Mouse (Mus musculus) layer of hippocampus, adult 8-10 months (tissue): Measurements from ENCODE around the gene 6430571L13Rik. TPM values are rescaled to one million over a fixed set of nuclear protein-coding genes. Genes with fewer than 3 reads are reported as not detected.

Experiments
- DNase-seq, 2 experiments: peaks; one replicate each; pipeline ENCODE4 v3.0.0; 2022; ENCODE audit warnings: low spot score in 2 of 2
- total RNA-seq, 4 experiments: library from RNA; stranded (reverse); gene quantifications; 2 replicates each; pipeline ENCODE4 v1.2.4; 2022

6430571L13Rik gene
- total RNA-seq, 4 experiments from 2014 or later, result 2.4 to 4.0 (median 3.4) TPM

DNA sequence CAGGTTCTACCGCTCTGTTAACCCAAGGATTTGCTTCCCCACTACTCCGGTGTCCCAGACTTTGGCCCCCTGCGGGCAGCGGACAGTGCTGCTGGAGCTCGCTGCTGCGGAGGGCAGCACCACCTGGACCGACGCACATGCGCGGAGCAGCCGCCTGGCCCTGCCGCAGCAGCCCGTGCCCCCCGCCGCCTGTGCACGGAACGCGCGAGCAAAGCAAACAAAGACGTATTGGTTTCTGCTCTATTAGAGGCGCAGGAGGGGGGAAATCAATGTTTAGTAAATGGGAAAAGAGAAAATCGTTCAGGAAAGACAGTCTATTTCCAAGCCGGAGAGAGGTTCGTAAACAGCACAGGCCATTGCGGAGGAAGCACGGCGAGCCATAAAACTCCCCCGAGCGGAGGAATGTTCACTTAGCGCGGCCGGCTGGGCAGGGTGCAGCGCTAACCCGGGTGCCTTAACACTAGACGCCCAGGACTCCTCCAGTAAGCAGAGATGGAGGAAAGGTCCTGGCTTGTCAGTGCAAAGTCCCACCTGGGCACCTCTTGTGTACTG is 37.6 kb downstream of the 6430571L13Rik start:
- DNase-seq, result no peak

DNA sequence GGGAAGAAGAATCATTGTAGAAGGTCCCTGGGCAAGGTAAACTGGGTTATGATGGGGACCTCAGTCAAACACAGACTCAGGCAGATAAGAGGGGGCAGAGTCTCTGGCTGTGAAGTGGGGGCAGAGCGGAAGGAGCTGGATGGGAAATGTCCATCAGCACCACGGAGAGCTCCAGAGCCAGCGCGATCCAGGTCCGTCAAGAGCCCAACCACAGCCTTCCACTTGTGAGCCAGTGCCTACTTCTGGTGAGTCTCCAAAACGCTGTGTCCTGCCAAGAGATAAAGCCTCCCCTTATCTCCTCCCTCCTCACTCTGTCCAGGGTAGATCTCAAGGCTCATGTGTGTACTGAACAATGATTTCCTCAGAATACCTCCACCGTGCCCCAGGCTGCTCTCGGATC is 41.3 kb downstream of the 6430571L13Rik start:
- no peak for DNase-seq

DNA sequence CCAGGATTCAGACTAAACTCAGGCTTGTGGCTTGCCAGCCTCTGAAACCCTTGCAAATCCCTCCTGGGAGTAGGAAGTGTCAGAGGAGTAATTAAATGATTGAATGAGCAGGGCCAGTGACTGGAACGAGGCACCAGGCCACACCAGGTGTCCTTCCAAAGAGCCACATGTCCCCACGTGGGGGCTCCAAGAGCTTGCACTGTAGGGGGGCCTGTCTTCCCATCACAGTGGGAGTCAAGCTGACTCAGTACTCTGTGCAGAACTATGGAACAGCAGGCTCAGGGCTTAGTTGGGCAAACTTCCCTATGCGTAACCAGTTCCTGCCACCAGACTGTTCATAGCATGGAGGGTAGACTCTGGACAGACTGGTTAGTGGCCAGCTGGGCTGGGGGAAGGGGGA is 44.0 kb downstream of the 6430571L13Rik start:
- no peak for DNase-seq

DNA sequence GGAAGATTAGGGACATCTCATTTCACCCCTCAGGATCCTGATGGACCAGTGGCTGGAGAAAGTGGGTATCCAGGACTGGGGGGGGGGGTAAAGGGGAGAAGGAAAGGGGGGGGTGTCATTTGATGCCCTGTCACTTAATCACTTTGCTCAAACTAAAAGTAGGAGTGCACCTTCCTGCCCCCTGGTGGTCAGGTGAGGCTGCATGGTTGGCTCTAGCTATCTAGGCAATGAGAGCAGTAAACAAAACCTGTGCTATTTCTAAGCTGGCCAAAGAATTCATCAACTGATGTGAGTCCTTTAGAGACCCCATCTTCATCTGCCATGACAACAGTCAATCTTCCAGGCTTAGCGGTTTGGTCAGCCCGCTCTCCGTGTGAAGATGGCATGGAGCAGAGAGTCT is 46.3 kb downstream of the 6430571L13Rik start:
- no peak for DNase-seq

DNA sequence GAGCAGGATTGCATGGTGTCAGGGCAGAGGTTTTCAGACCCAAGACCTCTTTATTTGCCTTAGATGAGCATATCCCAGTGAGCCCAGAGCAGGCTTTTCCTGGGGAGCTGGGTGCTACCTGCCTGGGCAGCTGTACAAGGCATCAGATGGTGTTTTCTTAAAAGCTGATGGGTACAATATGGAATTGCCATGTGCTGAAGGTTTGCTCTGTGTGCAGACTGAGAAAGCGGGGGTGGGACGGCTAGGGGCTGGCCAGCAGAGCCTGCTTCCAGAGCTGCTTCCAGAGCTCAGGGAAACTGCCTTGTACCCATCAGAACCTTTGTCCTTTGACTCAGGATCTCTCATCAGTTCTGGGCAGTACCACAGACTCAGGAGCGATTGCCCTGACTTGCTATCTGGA is 47.3 kb downstream of the 6430571L13Rik start:
- DNase-seq, result peak; percentile 18 to 45

DNA sequence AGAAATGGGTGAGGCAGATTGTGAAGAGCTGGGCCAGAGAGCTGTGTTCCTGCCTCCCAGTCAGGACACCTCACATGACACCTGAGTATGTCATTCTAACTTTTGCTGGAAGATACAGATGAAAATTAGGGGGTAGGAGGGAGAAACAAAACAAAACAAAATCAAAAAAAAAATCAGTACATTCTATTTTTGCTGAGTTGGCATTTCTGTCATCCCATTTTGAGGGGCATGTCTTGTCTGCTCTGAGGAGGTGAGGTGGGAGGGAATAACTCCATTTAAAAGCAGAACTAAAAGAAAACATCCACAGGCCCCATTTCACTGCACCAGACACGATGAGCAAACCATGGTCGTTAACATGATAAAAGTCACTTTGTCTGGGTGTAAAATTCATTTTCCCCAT is 47.9 kb downstream of the 6430571L13Rik start:
- DNase-seq, result no peak

DNA sequence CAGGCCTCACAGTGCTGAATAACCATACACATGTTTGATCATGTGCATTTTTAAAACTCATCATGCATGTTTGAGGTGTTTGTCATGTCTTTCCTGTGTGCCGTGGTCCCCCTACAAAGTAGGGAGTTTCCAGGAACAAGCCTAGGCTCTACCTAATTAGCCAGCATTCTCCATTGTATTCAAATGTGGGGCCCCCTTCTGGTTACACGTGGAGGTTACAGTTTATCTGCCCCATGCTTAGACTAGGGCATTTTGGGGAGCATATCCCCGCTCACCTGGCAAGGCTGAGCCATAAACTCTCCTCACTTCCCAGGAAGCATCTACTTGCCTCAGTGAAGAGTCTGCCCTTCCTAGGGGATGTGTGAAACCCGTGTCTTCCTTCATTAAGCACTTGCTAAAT is 56.0 kb downstream of the 6430571L13Rik start:
- no peak for DNase-seq

DNA sequence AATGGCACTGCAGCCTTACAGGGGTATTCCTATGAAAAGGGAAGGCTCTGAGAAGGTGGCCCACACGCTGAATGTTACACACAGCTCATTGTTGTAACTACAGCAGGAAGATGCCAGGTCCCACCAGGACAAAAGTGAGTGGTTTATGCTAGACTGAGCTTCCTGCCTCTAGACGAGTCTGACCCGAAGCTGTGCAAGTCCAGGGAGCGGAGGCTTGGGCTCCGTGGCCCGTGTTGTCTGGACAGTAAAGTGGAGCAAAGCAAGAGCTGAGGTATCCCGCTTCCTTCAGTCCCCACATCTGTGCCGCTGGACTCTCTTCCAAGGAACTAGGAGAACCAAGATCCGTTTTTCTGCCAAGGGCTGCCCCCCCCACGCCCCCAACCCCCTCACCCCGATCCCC is 58.6 kb downstream of the 6430571L13Rik start:
- DNase-seq, result no peak

DNA sequence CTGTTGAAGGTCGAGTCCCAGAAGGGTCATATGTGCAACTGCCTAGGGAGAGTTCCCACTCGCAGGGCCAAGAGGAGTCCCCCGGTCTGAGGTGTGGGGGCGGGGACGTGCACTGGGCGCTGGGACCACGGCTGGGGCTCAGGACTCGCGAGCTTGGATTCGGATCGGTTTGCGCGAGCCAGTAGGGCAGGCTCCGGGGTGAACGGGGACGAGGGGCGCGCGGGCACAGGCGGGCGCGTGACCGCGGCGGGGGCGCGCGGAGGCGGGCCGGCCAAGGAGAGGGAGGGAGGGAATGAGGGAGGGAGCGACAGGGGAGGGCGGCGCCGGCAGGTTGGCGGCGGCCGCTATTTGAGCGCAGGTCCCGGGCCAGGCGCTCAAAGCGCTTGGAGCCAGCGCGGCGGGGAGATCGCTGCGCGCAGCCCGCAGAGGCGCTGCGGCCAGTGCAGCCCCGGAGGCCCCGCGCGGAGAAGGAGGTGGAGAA is 59.1 kb downstream of the 6430571L13Rik start, which contains the start of gene Cacna2d2:
Gene Cacna2d2, plus strand, starts transcription at position 122 of the 481 bp plus-strand sequence.
- DNase-seq, result peak in 1 of 2 experiments; percentile 15

DNA sequence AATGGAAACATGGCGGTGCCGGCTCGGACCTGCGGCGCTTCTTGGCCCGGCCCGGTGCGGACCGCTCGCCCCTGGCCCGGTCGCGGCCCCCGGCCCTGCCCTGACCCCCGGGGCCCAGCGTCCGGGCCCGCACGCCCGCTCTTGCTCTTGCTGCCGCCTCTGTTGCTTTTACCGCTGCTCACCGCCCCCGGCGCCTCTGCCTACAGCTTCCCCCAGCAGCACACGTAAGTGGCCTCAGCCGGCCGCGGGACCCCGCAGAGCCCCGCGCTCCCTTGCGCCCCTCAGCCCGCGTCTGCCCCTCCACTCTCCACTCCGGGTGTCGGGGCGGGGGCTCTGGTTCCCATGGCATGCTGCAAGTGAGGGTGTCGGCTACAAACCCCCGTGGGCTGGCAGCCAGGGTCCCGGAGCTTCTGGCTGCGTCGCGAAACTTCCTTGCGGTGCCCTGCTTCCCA is 59.7 kb downstream of the 6430571L13Rik start:
- DNase-seq, result no peak

DNA sequence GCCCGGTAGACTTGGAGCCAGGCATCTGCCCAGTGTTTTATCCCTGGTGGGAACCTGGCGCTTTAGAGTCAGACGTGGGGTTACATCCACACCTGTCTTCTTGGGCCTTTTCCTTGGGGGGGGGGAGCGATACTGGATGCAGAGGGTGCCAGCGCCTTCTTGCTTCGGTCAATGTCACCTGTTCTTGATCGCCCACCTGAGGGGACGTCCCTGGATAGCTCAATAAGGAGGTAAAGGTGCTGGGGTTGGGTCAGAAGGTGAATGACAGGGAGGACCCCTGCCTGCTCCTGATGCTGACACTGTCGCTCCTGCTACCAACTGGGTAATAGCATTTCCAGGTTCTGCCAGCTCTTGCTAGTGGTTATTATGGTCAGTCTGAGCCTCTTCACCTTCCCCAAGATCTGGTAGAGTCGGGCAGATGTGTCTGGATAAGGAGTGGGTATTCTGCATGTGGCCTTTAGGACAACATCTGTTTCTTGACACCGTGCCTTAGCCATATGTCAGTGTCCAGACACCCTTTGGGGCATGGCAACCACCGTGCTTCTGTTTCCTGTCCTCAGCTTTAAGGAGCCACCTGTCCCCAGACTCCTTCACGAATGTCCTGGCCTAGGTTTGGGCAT is 60.4 kb downstream of the 6430571L13Rik start:
- no peak for DNase-seq

Other genes starting within 250 kb of the 6430571L13Rik start
- gene Dock3, start 108.7 kb upstream of the 6430571L13Rik start, total RNA-seq, result 100 to 1,000 TPM; 105 to 129 (median 117) TPM
- gene Mapkapk3, start 50.7 kb upstream of the 6430571L13Rik start, total RNA-seq, result 1 to 10 TPM; 1.9 to 5.1 (median 3.4) TPM
- 1 to 10 TPM; 2.1 to 6.1 (median 2.9) TPM for gene Cish, start 44.6 kb upstream of the 6430571L13Rik start, total RNA-seq
- 10 to 100 TPM; 15.6 to 20.6 (median 18.5) TPM for gene Hemk1, start 2.3 kb upstream of the 6430571L13Rik start, total RNA-seq
- gene Cacna2d2, start 59.0 kb downstream of the 6430571L13Rik start, total RNA-seq, result 10 to 100 TPM; 14.6 to 21.0 (median 17.0) TPM
- gene Tmem115, start 193.3 kb downstream of the 6430571L13Rik start, total RNA-seq, result 10 to 100 TPM; 33.1 to 40.3 (median 36.2) TPM
- 10 to 100 TPM; 14.7 to 18.5 (median 16.5) TPM for gene Cyb561d2, start 201.6 kb downstream of the 6430571L13Rik start, total RNA-seq
- 10 to 100 TPM; 39.4 to 46.9 (median 44.5) TPM for gene Nprl2, start 201.6 kb downstream of the 6430571L13Rik start, total RNA-seq
- gene Zmynd10, start 206.7 kb downstream of the 6430571L13Rik start, total RNA-seq, result 1 to 10 TPM; 4.5 to 7.8 (median 6.3) TPM
- 10 to 100 TPM; 17.3 to 22.5 (median 19.0) TPM for gene Rassf1, start 211.0 kb downstream of the 6430571L13Rik start, total RNA-seq
- gene Tusc2, start 222.7 kb downstream of the 6430571L13Rik start, total RNA-seq, result 10 to 100 TPM; 73.2 to 83.4 (median 76.0) TPM
- gene Hyal2, start 227.3 kb downstream of the 6430571L13Rik start, total RNA-seq, result 10 to 100 TPM; 12.9 to 16.6 (median 16.4) TPM
- gene Hyal1, start 236.3 kb downstream of the 6430571L13Rik start, total RNA-seq, result 1 to 10 TPM; 7.6 to 9.7 (median 8.4) TPM
- 10 to 100 TPM; 11.8 to 18.4 (median 15.4) TPM for gene Naa80, start 238.3 kb downstream of the 6430571L13Rik start, total RNA-seq
- 1 to 10 TPM; 1.7 to 2.4 (median 1.9) TPM for gene Hyal3, start 240.2 kb downstream of the 6430571L13Rik start, total RNA-seq
- 10 to 100 TPM; 12.4 to 15.4 (median 14.0) TPM for gene Ifrd2, start 247.0 kb downstream of the 6430571L13Rik start, total RNA-seq